Mouse (Mus musculus): ENCODE data around the gene Col6a6. TPM values are rescaled to one million over a fixed set of nuclear protein-coding genes. Genes with fewer than 3 reads are reported as not detected.

The Col6a6 gene
- polyA plus RNA-seq, 1 experiment = not detected

- no peaks in the 10 kb centered on the region for H3K27me3 ChIP-seq (ENCODE audit: control insufficient read depth, insufficient read depth, low read length)
- H3K36me3 ChIP-seq (ENCODE audit: control insufficient read depth, insufficient read depth, low read length) = no peaks in the 10 kb centered on the region
- no peaks in the 10 kb centered on the region for H3K4me1 ChIP-seq (ENCODE audit: control insufficient read depth, insufficient read depth, insufficient read length, low read length)
- 60% methylated on average over 7 of the region's 7 CpGs for WGBS
- H3K4me3 ChIP-seq (ENCODE audit: low read depth, low read length) = no peak overlapping the region
- no peak for TF ChIP-seq POLR2A (IDR thresholded peaks at IDR 0.05; ENCODE audit: low read depth, low read length)
- TF ChIP-seq CTCF (IDR thresholded peaks at IDR 0.05; ENCODE audit: extremely low read depth, insufficient read length, insufficient replicate concordance, low read depth, low read length) = no peak
- no peak overlapping the region for H3K27ac ChIP-seq (ENCODE audit: insufficient read depth, low read depth, low read length)
These were observed 57.3 kb downstream of the Col6a6 start for GRCm38 (mm10) chr9:105770690-105771089.

- Histone ChIP-seq H3K27ac (ENCODE audit: insufficient read depth, low read depth, low read length) (no peak overlapping the region), H3K4me1 (ENCODE audit: control insufficient read depth, insufficient read depth, insufficient read length, low read length) (no peaks in the 10 kb centered on the region), H3K27me3 (ENCODE audit: control insufficient read depth, insufficient read depth, low read length) (no peaks in the 10 kb centered on the region; the same call in 1 of the 2 replicates), H3K4me3 (ENCODE audit: low read depth, low read length) (no peak overlapping the region), H3K36me3 (ENCODE audit: control insufficient read depth, insufficient read depth, low read length) (no peaks in the 10 kb centered on the region)
- TF ChIP-seq POLR2A (IDR thresholded peaks at IDR 0.05; ENCODE audit: low read depth, low read length) = no peak
- no peak for TF ChIP-seq CTCF (IDR thresholded peaks at IDR 0.05; ENCODE audit: extremely low read depth, insufficient read length, insufficient replicate concordance, low read depth, low read length)
- 71% methylated on average over 2 of the region's 2 CpGs for WGBS
These were observed 62.1 kb downstream of the Col6a6 start for GRCm38 (mm10) chr9:105765891-105766290.

DNA sequence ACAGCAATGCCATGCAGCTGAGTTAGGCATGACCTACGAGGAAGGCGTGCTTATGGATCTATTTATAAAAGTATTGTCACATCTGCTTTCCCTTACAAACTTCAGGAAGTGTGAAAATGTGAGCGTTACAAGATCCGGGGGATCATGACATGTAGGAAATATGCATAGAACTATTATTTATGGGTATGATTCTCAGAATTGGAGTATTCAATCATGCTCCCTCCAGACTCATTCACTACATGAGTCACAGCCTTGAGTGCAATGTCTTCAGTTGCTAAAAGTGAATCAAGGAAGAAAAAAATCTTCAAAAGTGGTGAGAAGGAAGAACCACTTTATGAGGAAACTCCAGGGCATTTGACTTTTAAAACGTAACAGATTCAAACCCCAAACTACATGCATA is 63.3 kb downstream of the Col6a6 start:
- H3K4me3 ChIP-seq (ENCODE audit: low read depth, low read length) = no peak overlapping the region
- H3K4me1 ChIP-seq (ENCODE audit: control insufficient read depth, insufficient read depth, insufficient read length, low read length) = no peaks in the 10 kb centered on the region
- no peaks in the 10 kb centered on the region; the same call in 1 of the 2 replicates for H3K27me3 ChIP-seq (ENCODE audit: control insufficient read depth, insufficient read depth, low read length)
- H3K36me3 ChIP-seq (ENCODE audit: control insufficient read depth, insufficient read depth, low read length) = no peaks in the 10 kb centered on the region
- 60% methylated on average over 5 of the region's 5 CpGs for WGBS
- no peak overlapping the region for H3K27ac ChIP-seq (ENCODE audit: insufficient read depth, low read depth, low read length)
- TF ChIP-seq CTCF (IDR thresholded peaks at IDR 0.05; ENCODE audit: extremely low read depth, insufficient read length, insufficient replicate concordance, low read depth, low read length) (no peak), POLR2A (IDR thresholded peaks at IDR 0.05; ENCODE audit: low read depth, low read length) (no peak)

DNA sequence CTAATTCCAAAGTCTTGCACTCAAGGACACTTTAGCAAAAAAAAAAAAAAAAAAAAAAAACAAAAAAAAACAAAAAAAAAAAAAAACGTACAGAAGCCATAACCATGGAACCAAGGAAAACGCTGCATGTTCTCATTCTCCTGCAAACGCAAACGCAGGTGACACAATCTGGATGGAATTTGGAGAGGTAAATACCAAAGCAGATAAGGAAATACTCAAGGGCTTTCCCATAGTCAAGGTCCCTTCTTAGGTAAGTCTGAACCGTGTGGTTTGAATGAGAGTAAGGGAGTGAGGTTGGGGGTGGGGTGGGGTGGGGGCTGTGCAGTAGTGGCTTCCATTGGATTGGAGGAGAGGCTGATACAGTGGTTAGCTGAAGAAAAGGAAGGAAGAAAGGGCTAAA is 63.8 kb downstream of the Col6a6 start:
- H3K4me1 ChIP-seq (ENCODE audit: control insufficient read depth, insufficient read depth, insufficient read length, low read length) = no peaks in the 10 kb centered on the region
- no peak for TF ChIP-seq CTCF (IDR thresholded peaks at IDR 0.05; ENCODE audit: extremely low read depth, insufficient read length, insufficient replicate concordance, low read depth, low read length)
- no peak for TF ChIP-seq POLR2A (IDR thresholded peaks at IDR 0.05; ENCODE audit: low read depth, low read length)
- no peaks in the 10 kb centered on the region; the same call in 1 of the 2 replicates for H3K27me3 ChIP-seq (ENCODE audit: control insufficient read depth, insufficient read depth, low read length)
- no peak overlapping the region for H3K4me3 ChIP-seq (ENCODE audit: low read depth, low read length)
- H3K36me3 ChIP-seq (ENCODE audit: control insufficient read depth, insufficient read depth, low read length) = no peaks in the 10 kb centered on the region
- H3K27ac ChIP-seq (ENCODE audit: insufficient read depth, low read depth, low read length) = no peak overlapping the region
- 18% methylated on average over 5 of the region's 5 CpGs for WGBS

DNA sequence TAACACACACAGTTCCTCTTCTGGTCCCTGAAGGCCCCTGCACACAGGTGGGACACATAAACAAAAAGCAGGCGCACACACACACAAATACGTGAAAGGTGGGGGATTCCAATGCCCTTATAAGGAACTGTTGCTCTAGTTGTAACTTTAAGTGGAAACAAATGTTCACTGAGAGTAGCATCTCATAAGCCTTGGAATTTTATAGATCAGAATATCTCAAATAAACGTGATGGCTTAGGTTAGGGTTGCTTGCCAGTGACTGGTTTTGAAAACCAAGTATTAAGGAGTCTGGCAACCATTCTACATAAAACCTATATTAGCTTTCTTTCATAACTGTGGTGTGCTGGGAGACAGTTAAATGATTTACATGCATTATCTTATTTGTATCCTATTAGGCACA is 64.3 kb downstream of the Col6a6 start:
- H3K36me3 ChIP-seq (ENCODE audit: control insufficient read depth, insufficient read depth, low read length) = no peaks in the 10 kb centered on the region
- no peak for TF ChIP-seq CTCF (IDR thresholded peaks at IDR 0.05; ENCODE audit: extremely low read depth, insufficient read length, insufficient replicate concordance, low read depth, low read length)
- 64% methylated on average over 3 of the region's 3 CpGs for WGBS

DNA sequence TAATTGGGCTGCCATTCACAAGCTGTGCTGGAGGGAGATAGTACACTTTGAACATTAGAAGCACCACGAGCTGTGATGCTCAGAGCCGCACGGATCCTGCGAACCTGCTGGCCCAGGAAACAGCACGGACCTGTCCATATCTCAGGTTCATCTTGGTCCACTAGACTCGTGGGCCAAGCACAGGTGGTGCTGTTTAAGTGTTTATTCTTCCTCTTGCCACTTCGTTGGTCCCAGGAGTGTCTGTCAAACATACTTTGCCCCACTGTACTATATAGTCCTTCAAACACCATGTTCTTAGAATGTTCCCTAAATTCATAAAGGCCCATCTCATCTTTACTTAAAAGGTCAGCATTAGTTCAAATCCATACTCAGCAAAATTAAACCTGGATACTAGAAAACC is 65.7 kb downstream of the Col6a6 start:
- Histone ChIP-seq H3K27ac (ENCODE audit: insufficient read depth, low read depth, low read length) (no peak overlapping the region), H3K27me3 (ENCODE audit: control insufficient read depth, insufficient read depth, low read length) (no peaks in the 10 kb centered on the region; the same call in 1 of the 2 replicates), H3K36me3 (ENCODE audit: control insufficient read depth, insufficient read depth, low read length) (no peaks in the 10 kb centered on the region), H3K4me3 (ENCODE audit: low read depth, low read length) (no peak overlapping the region), H3K4me1 (ENCODE audit: control insufficient read depth, insufficient read depth, insufficient read length, low read length) (no peaks in the 10 kb centered on the region)
- 72% methylated on average over 7 of the region's 7 CpGs for WGBS
- no peak for TF ChIP-seq POLR2A (IDR thresholded peaks at IDR 0.05; ENCODE audit: low read depth, low read length)
- TF ChIP-seq CTCF (IDR thresholded peaks at IDR 0.05; ENCODE audit: extremely low read depth, insufficient read length, insufficient replicate concordance, low read depth, low read length) = no peak

More for the DNA sequence above, 64.3 kb downstream of the Col6a6 start:
- no peaks in the 10 kb centered on the region; the same call in 1 of the 2 replicates for H3K27me3 ChIP-seq (ENCODE audit: control insufficient read depth, insufficient read depth, low read length)
- H3K4me3 ChIP-seq (ENCODE audit: low read depth, low read length) = no peak overlapping the region
- no peak overlapping the region for H3K27ac ChIP-seq (ENCODE audit: insufficient read depth, low read depth, low read length)
- no peaks in the 10 kb centered on the region for H3K4me1 ChIP-seq (ENCODE audit: control insufficient read depth, insufficient read depth, insufficient read length, low read length)

DNA sequence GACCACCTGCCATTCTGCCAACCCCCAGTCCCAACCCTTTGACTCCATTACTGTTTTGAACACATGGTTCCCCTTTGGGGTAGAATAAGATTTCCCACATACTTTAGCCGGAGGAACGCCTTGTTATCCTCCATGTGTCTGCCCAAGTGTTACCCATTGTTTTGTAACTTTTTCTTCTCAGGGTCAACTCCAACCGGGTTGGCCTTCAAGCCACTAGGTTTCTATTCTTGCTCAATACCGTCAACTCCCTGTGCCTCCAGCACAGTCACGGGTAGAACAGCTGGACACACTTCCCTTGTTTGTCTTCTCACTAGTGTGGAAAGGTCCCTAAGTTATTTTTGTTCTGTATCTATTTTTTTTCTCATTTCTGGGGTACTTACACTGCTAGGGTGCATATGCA is 69.1 kb downstream of the Col6a6 start:
- Histone ChIP-seq H3K36me3 (ENCODE audit: control insufficient read depth, insufficient read depth, low read length) (no peaks in the 10 kb centered on the region), H3K4me3 (ENCODE audit: low read depth, low read length) (no peak overlapping the region), H3K27ac (ENCODE audit: insufficient read depth, low read depth, low read length) (no peak overlapping the region), H3K4me1 (ENCODE audit: control insufficient read depth, insufficient read depth, insufficient read length, low read length) (no peaks in the 10 kb centered on the region), H3K27me3 (ENCODE audit: control insufficient read depth, insufficient read depth, low read length) (no peaks in the 10 kb centered on the region)
- TF ChIP-seq POLR2A (IDR thresholded peaks at IDR 0.05; ENCODE audit: low read depth, low read length) = no peak
- no peak for TF ChIP-seq CTCF (IDR thresholded peaks at IDR 0.05; ENCODE audit: extremely low read depth, insufficient read length, insufficient replicate concordance, low read depth, low read length)
- 73% methylated on average over 5 of the region's 5 CpGs for WGBS

Measured in small intestine, adult 2 months (tissue).